Mouse (Mus musculus) intestine, postnatal 0 days (tissue): ENCODE measurements around the gene P2rx1. TPM values are rescaled to one million over a fixed set of nuclear protein-coding genes. Genes with fewer than 3 reads are reported as not detected.

Source experiments
- ATAC-seq: fragments of 200-750 bp; cut with Nextera tagmentation; 2 replicates; pipeline ENCODE4 v1.8.0; 2017; ENCODE audit warnings: mild to moderate bottlenecking, moderate TSS enrichment, moderate library complexity
- H3K27ac ChIP-seq: fragments of 300-500 bp; sonication (generic); 2 replicates; pipeline ENCODE4 v1.5.1; 2014; ENCODE audit warnings: mild to moderate bottlenecking, low read depth, low read length, moderate library complexity
- H3K27me3 ChIP-seq: fragments of 300-500 bp; sonication (generic); replicated peaks from 2 replicates; pipeline ENCODE4 v1.6.1; 2014; ENCODE audit warnings: low read length, mixed read lengths; ENCODE audit not compliant: control insufficient read depth, insufficient read depth
- H3K36me3 ChIP-seq: fragments of 300-500 bp; sonication (generic); 2 replicates; pipeline ENCODE4 v1.6.1; 2014; ENCODE audit warnings: mild to moderate bottlenecking, moderate library complexity; ENCODE audit not compliant: control insufficient read depth, insufficient read depth
- H3K4me1 ChIP-seq: fragments of 300-500 bp; sonication (generic); replicated peaks from 2 replicates; pipeline ENCODE4 v1.6.1; 2014; ENCODE audit warnings: antibody characterized with exemption, low read length, mixed read lengths; ENCODE audit not compliant: control insufficient read depth, insufficient read depth
- H3K4me2 ChIP-seq: fragments of 300-500 bp; sonication (generic); replicated peaks from 2 replicates; pipeline ENCODE4 v1.6.1; 2014; ENCODE audit warnings: low read depth, mild to moderate bottlenecking, moderate library complexity
- H3K4me3 ChIP-seq: fragments of 300-500 bp; sonication (generic); 2 replicates; pipeline ENCODE4 v1.5.1; 2014; ENCODE audit warnings: low read depth, low read length
- H3K9ac ChIP-seq: fragments of 300-500 bp; sonication (generic); 2 replicates; pipeline ENCODE4 v1.6.1; 2014; ENCODE audit warnings: mild to moderate bottlenecking, low read depth, low read length
- H3K9me3 ChIP-seq: fragments of 300-500 bp; sonication (generic); 2 replicates; pipeline ENCODE4 v1.6.1; 2016; ENCODE audit warnings: mixed run types; ENCODE audit not compliant: control insufficient read depth
- CTCF ChIP-seq: sonication (generic); IDR thresholded peaks from 2 replicates; pipeline ENCODE4 v1.5.1; 2016; ENCODE audit warnings: low read depth, mild to moderate bottlenecking, control low read depth, antibody characterized with exemption, moderate library complexity
- WGBS: fragments of 180-500 bp; shearing (Covaris S2); extraction: QIAGEN DNeasy Blood & Tissue Kit; methylation state at CpG from one replicate; pipeline ENCODE4 v1.1.7; 2014; 5-methylcytosine and 5-hydroxymethylcytosine counted together
- polyA plus RNA-seq: library from polyadenylated mRNA; unstranded; fragments of >200 nt; fragmentation: Nextera tagmentation; extraction: Ambion mirVana; gene quantifications from 2 replicates; pipeline ENCODE4 v1.2.1, GENCODE M21; 2015

P2rx1 gene
- polyA plus RNA-seq, 1 experiment from 2014 or later = 3.4 TPM

DNA sequence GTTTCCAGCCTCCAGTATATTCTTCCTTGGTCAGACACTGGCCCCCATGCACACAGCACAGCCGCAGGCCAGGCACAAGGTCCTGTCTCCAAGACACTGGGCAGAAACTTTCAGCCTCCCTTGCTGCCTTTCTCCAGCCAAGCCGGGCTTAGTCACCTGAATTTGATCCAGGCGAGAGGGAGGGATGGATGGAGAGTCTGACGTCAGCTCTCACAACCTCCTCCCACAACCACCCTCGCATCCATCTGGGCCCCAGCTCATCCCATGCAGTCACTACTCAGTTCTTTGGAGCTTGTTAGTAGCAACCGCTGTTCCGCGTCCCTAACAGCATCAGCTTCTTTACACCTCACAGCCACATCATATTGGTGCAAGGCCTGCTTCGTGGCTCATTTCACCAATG is 24.2 kb downstream of the P2rx1 start:
- H3K4me3 ChIP-seq = no peak overlapping the region
- H3K27ac ChIP-seq = no peak overlapping the region
- H3K27me3 ChIP-seq = peaks cover 6% of the 10 kb centered on the region; the same call in 1 of the 2 replicates
- H3K9ac ChIP-seq = no peak overlapping the region
- 58% methylated on average over 9 of the region's 9 CpGs for WGBS
- TF ChIP-seq CTCF = no peak
- H3K4me1 ChIP-seq = peaks cover 18% of the 10 kb centered on the region
- H3K36me3 ChIP-seq = no peaks in the 10 kb centered on the region; the same call in 1 of the 2 replicates
- H3K4me2 ChIP-seq = no peak overlapping the region
- no peak for ATAC-seq
- no peaks in the 10 kb centered on the region for H3K9me3 ChIP-seq

DNA sequence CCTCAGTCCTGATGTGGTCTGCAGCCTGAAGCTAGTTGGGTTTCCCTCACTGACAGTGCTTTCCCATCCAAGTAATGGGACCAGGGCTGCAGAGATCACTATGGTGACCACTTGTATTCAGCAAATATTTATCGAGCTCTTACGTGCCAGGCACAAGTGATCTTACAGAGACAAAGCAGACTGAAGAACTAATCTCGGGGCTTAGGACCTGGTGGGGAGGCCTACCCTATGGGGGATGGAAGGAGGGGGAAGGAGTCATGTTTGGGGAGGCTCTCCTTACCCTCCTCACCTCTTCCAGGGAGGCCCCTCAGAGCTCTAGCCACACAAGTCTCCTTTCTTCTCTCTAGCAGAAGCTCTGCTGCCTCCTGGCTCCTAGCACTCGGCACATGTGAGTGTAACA is 24.9 kb downstream of the P2rx1 start:
- H3K9me3 ChIP-seq = no peaks in the 10 kb centered on the region
- no peak overlapping the region for H3K4me3 ChIP-seq
- ATAC-seq = no peak
- 0 out of 2 replicates have a peak overlapping the region, but pooled peaks have one; percentile 46 for H3K27ac ChIP-seq
- 0 out of 2 replicates have a peak overlapping the region, but pooled peaks have one; percentile 17 for H3K4me2 ChIP-seq
- 45% methylated on average over 4 of the region's 4 CpGs for WGBS
- H3K36me3 ChIP-seq = no peaks in the 10 kb centered on the region; the same call in 1 of the 2 replicates
- H3K9ac ChIP-seq = no peak overlapping the region
- no peak for TF ChIP-seq CTCF
- peaks cover 18% of the 10 kb centered on the region for H3K4me1 ChIP-seq
- peaks cover 6% of the 10 kb centered on the region; the same call in 1 of the 2 replicates for H3K27me3 ChIP-seq

GRCm38 (mm10) chr11:73024236-73024904 is 25.5 kb downstream of the P2rx1 start:
- peak; percentile 42 for ATAC-seq
- peaks cover 18% of the 10 kb centered on the region for H3K4me1 ChIP-seq
- H3K9me3 ChIP-seq = no peaks in the 10 kb centered on the region
- peaks cover 5% of the 10 kb centered on the region; the same call in 1 of the 2 replicates for H3K27me3 ChIP-seq
- H3K4me3 ChIP-seq = no peak overlapping the region
- H3K27ac ChIP-seq = peak overlapping the region; percentile 46
- TF ChIP-seq CTCF = no peak
- WGBS = 39% methylated on average over 7 of the region's 7 CpGs
- H3K36me3 ChIP-seq = no peaks in the 10 kb centered on the region; the same call in 1 of the 2 replicates
- no peak overlapping the region for H3K9ac ChIP-seq
- peak overlapping the region; percentile 17; the same call in 1 of the 2 replicates for H3K4me2 ChIP-seq

GRCm38 (mm10) chr11:73026961-73027360 is 28.1 kb downstream of the P2rx1 start:
- H3K4me3 ChIP-seq = no peak overlapping the region
- no peaks in the 10 kb centered on the region for H3K9me3 ChIP-seq
- peaks cover 18% of the 10 kb centered on the region for H3K4me1 ChIP-seq
- peak overlapping the region; percentile 3; the same call in 1 of the 2 replicates for H3K4me2 ChIP-seq
- ATAC-seq = peak; percentile 42; the same call in 1 of the 2 replicates
- H3K27ac ChIP-seq = no peak overlapping the region
- H3K9ac ChIP-seq = no peak overlapping the region
- no peaks in the 10 kb centered on the region; the same call in 1 of the 2 replicates for H3K36me3 ChIP-seq
- H3K27me3 ChIP-seq = no peaks in the 10 kb centered on the region
- TF ChIP-seq CTCF = no peak
- 37% methylated on average over 8 of the region's 8 CpGs for WGBS

- peak; percentile 54 for TF ChIP-seq CTCF
- 25% methylated on average over 20 of the region's 20 CpGs for WGBS
- ATAC-seq = peak; percentile 80
- Histone ChIP-seq H3K9ac (0 out of 2 replicates have a peak overlapping the region, but pooled peaks have one; percentile 31), H3K4me2 (peak overlapping the region; percentile 70), H3K4me1 (no peaks in the 10 kb centered on the region), H3K36me3 (no peaks in the 10 kb centered on the region; the same call in 1 of the 2 replicates), H3K4me3 (peak overlapping the region; percentile 24), H3K27ac (no peak overlapping the region; the same call in 1 of the 2 replicates), H3K27me3 (no peaks in the 10 kb centered on the region), H3K9me3 (no peaks in the 10 kb centered on the region)
These were observed 32.1 kb downstream of the P2rx1 start for GRCm38 (mm10) chr11:73030821-73031498.

DNA sequence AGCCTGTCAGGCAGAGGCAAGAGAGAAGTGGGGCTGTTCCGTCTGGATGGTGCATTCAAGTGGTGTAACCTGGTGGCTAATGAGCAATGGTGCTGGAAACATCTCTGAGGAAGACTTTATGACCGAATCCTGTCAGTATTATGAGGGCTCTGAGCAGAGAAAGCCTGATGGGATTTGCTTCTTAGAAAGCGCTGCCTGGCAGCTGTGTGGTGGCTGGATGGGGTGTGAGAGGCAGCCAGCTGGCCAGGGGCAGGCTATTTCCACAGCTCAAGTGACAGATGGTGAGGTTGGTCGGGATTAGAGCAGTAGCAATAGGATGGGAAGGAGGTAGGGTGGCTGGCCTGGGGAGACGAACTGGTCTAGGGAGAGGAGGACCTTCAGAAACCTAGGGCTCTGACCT is 32.6 kb downstream of the P2rx1 start:
- TF ChIP-seq CTCF = no peak
- Histone ChIP-seq H3K36me3 (no peaks in the 10 kb centered on the region; the same call in 1 of the 2 replicates), H3K4me3 (no peak overlapping the region), H3K9me3 (no peaks in the 10 kb centered on the region), H3K27me3 (no peaks in the 10 kb centered on the region), H3K9ac (no peak overlapping the region), H3K27ac (no peak overlapping the region), H3K4me1 (no peaks in the 10 kb centered on the region), H3K4me2 (peak overlapping the region; percentile 70; the same call in 1 of the 2 replicates)
- WGBS = 79% methylated on average over 5 of the region's 5 CpGs
- ATAC-seq = no peak
